Mouse (Mus musculus) limb, embryonic 11.5 days (tissue): ENCODE measurements around the gene Fsd1l. TPM values are rescaled to one million over a fixed set of nuclear protein-coding genes. Genes with fewer than 3 reads are reported as not detected.

Source experiments
- ATAC-seq: fragments of 200-750 bp; cut with Nextera tagmentation; 2 replicates; pipeline ENCODE4 v1.8.0; 2017; ENCODE audit warnings: low read depth; ENCODE audit not compliant: insufficient number of reproducible peaks, low FRiP score, low TSS enrichment
- DNase-seq: peaks from one replicate; pipeline ENCODE4 v3.0.0-alpha.2; 2015; ENCODE audit warnings: low spot score
- H3K27ac ChIP-seq: fragments of 300-500 bp; sonication (generic); replicated peaks from 2 replicates; pipeline ENCODE4 v1.5.1; 2014; ENCODE audit warnings: low read depth, mild to moderate bottlenecking, low read length
- H3K27me3 ChIP-seq: fragments of 300-500 bp; sonication (generic); 2 replicates; pipeline ENCODE4 v1.6.1; 2014; ENCODE audit warnings: mild to moderate bottlenecking, low read length, mixed read lengths; ENCODE audit not compliant: control insufficient read depth, insufficient read depth
- H3K36me3 ChIP-seq: fragments of 300-500 bp; sonication (generic); 2 replicates; pipeline ENCODE4 v1.6.1; 2014; ENCODE audit warnings: mild to moderate bottlenecking, low read length, moderate library complexity, mixed read lengths; ENCODE audit not compliant: control insufficient read depth, insufficient read depth
- H3K4me1 ChIP-seq: fragments of 300-500 bp; sonication (generic); 2 replicates; pipeline ENCODE4 v1.6.1; 2014; ENCODE audit warnings: low read length, mixed read lengths; ENCODE audit not compliant: control insufficient read depth, insufficient read depth
- H3K4me2 ChIP-seq: fragments of 300-500 bp; sonication (generic); 2 replicates; pipeline ENCODE4 v1.6.1; 2014; ENCODE audit warnings: low read depth, mild to moderate bottlenecking, moderate library complexity; ENCODE audit not compliant: severe bottlenecking
- H3K4me3 ChIP-seq: fragments of 300-500 bp; sonication (generic); 2 replicates; pipeline ENCODE4 v1.5.1; 2014; ENCODE audit warnings: low read depth, low read length
- H3K9ac ChIP-seq: fragments of 300-500 bp; sonication (generic); 2 replicates; pipeline ENCODE4 v1.6.1; 2014; ENCODE audit warnings: mild to moderate bottlenecking, low read length
- H3K9me3 ChIP-seq: fragments of 300-500 bp; sonication (generic); 2 replicates; pipeline ENCODE4 v1.6.1; 2016; ENCODE audit warnings: low read length; ENCODE audit not compliant: control insufficient read depth
- whole genome bisulfite sequencing: fragments of 180-500 bp; shearing (Covaris S2); extraction: QIAGEN DNeasy Blood & Tissue Kit; methylation state at CpG from one replicate; pipeline ENCODE4 v1.1.7; 2014; 5-methylcytosine and 5-hydroxymethylcytosine counted together
- polyA plus RNA-seq: library from polyadenylated mRNA; unstranded; fragments of >200 nt; fragmentation: Nextera tagmentation; extraction: Ambion mirVana; gene quantifications from 2 replicates; pipeline ENCODE4 v1.2.1, GENCODE M21; 2014

Fsd1l gene
- polyA plus RNA-seq, 1 experiment from 2014 or later, result 7.8 TPM

DNA sequence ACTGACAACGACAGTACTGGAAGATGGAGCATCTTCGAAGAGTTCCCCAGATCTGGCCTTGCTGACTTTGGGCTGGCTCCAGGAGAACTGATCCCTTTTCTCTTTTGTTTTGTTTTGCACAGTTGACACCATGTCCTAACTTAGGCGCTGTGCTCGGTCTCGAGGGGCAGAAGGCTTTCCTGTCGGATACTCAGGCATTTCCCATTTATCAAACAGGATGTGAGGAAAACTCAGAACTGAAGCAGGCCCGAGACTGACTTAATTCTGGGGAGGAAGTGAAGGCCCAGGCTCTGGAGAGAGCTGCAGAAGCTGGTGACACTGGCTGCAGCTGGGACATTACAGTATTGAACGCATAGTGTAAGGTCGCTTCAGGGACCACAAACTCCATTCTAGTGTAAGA, 38.9 kb upstream of the Fsd1l start:
- Histone ChIP-seq H3K4me2 (no peak overlapping the region), H3K4me3 (no peak overlapping the region), H3K36me3 (no peaks in the 10 kb centered on the region), H3K9me3 (no peaks in the 10 kb centered on the region), H3K27me3 (no peaks in the 10 kb centered on the region), H3K4me1 (no peaks in the 10 kb centered on the region), H3K27ac (no peak overlapping the region), H3K9ac (no peak overlapping the region)
- DNase-seq (no peak), ATAC-seq (no peak)
- WGBS, result 73% methylated on average over 9 of the region's 9 CpGs

DNA sequence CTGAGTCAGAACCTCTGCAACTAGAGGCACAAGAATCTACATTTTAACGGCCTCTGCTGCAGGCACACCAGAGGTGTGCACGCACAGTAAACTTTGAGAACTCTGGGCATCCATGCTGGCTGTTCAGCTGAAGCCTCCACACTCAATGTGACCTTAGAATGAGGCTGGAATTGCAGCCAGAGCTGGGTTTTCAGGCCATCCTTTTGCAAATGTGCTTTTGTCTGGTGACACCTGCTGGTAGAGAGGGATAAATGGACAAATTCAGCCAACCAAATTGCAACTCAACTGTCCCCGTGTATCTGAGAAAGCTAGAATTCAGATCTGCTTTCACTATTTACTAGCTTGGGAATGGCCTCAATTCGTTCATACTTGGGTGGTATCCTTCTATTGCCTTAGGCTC, 37.1 kb upstream of the Fsd1l start:
- no peak overlapping the region for H3K4me3 ChIP-seq
- H3K27ac ChIP-seq, result no peak overlapping the region
- no peaks in the 10 kb centered on the region for H3K36me3 ChIP-seq
- H3K27me3 ChIP-seq, result no peaks in the 10 kb centered on the region
- ATAC-seq (no peak), DNase-seq (peak; percentile 46)
- no peak overlapping the region for H3K9ac ChIP-seq
- H3K4me2 ChIP-seq, result no peak overlapping the region
- no peaks in the 10 kb centered on the region for H3K4me1 ChIP-seq
- WGBS, result 27% methylated on average over 4 of the region's 4 CpGs
- no peaks in the 10 kb centered on the region for H3K9me3 ChIP-seq

DNA sequence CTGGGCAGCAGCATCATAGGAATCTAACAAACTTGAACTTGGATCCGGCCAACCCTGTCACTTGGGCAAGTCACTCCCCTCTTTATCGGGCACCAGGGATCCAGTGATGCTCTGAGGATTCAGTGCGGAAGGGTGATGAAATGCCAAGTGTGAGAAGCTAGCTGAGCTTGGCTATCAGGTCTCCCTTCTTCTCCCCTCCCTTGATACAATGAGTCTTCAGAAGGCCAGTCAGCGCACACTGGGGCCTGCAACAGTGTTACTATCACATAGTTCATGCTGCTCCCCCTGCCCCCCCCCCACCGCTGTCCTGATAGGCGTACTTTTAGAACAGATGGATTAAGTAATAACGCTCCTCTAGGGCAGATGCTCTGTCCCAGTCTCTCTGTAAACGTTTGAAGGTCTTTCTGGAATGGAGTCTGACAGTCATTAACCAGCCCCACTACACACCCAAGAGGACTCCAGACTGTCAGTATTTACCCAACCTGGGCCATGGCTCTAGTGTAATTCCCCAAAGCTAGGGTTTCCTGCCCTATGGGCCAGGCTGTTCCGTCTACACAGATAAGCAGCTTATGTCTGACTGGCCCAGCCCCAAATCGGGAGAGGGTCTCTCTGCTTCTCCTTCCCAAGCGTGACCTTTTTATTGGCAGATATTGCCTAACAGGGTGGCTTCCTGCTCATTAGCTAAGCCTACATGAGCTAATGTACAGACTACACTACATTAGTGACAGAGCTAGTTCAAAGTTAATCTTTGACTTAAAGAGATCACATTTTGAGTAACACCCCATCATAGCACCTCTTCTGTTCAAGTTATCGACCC, 35.8 kb upstream of the Fsd1l start:
- no peak for DNase-seq
- Histone ChIP-seq H3K4me1 (no peaks in the 10 kb centered on the region), H3K36me3 (no peaks in the 10 kb centered on the region), H3K27me3 (no peaks in the 10 kb centered on the region), H3K4me3 (no peak overlapping the region), H3K9ac (no peak overlapping the region), H3K27ac (no peak overlapping the region), H3K9me3 (no peaks in the 10 kb centered on the region), H3K4me2 (no peak overlapping the region)
- ATAC-seq, result no peak
- 79% methylated on average over 12 of the region's 12 CpGs for WGBS

DNA sequence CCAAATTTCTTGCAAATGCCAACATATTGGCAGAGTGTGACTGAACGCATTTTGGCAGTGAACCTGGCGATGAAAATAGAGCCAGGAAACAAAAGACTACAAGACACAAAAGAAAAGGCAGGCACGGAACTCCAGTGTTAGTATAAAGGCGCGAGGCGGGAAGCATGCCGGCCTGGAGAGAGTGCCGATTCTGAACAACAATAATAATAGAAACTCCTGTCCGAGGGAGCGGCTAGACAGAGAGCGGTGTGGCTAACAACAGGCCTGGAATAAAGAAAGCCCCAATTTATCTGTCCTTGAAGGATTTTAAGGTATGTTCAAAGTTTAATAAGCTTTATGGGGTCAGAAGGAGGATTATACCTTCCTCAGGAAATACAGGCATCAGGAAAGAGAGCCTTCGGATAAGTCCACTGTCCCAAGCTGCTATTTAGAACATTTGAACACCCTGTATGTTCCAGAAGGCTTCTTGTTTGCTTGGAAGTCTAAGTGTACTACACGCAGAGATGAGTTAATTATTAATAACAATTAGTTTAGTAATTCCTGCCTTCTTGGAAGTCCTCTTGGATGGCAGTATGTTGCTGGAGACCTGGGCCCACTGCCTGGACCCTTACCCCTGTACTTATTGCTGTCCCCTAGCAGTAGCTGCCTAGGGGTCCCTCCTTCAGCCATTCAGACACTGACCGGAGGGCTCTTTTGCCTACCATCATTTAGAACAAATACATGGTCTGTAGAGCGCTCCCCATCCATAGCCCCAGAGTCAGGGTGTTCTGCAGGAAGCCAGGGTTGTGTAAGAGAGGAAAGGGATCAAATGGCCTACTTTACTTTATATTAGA, 35.0 kb upstream of the Fsd1l start:
- Histone ChIP-seq H3K4me2 (no peak overlapping the region), H3K4me3 (no peak overlapping the region), H3K9me3 (no peaks in the 10 kb centered on the region), H3K27me3 (no peaks in the 10 kb centered on the region), H3K36me3 (no peaks in the 10 kb centered on the region), H3K4me1 (no peaks in the 10 kb centered on the region), H3K9ac (no peak overlapping the region), H3K27ac (no peak overlapping the region)
- DNase-seq (no peak), ATAC-seq (no peak)
- 91% methylated on average over 15 of the region's 15 CpGs for WGBS

DNA sequence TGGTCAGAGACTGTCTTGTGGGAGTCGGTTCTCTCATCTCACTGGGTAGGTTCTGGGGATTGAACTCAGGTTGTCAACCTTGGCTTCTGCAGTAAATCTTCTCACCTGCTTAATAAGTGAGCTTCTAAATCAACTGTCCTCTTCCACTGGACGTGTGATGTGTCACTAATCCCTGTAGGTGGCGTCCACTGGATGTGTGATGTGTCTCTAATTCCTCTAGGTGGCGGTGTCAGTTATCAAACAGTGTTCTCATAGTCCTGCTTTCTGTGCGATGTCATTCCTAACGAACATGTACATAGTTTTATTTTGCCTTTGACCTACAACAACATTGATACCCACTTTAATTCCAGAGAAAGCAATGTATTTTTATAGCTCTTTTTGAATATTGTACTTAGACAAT, 30.8 kb upstream of the Fsd1l start:
- H3K27me3 ChIP-seq, result no peaks in the 10 kb centered on the region
- no peak overlapping the region for H3K27ac ChIP-seq
- H3K4me2 ChIP-seq, result no peak overlapping the region
- no peaks in the 10 kb centered on the region for H3K9me3 ChIP-seq
- 46% methylated on average over 6 of the region's 6 CpGs for WGBS
- DNase-seq (no peak), ATAC-seq (no peak)
- H3K4me1 ChIP-seq, result no peaks in the 10 kb centered on the region
- no peak overlapping the region for H3K4me3 ChIP-seq
- no peak overlapping the region for H3K9ac ChIP-seq
- H3K36me3 ChIP-seq, result no peaks in the 10 kb centered on the region

DNA sequence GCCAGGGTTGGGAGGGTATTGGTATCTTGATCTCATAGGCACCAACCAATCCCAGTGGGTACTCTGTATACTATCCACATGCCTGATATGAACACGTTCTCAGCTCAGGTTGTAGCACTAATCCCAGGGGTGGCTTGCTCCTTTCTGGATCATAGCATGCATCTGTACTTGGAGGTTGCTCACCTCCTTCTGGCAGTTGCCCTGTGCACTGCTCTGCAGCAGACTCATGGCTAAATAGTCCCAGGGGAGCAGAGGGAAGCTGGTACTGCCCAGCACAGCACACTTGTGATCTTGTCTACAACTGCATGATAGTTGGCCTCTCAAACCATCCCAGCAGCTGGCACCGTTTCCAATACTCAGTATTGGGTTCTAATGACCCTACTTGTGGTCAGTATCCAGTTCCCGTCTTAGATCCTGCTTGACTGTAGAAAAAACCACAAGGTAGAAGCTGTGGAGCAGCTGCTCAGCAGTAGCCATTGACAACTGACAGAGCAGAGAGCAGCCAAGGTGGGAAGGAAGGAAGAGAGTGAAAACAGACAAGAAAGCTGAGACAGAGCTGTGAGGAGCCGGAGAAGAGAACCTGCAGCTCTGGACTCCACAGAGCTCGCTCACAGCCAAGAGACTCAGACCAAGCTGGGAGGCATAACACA, 16.6 kb upstream of the Fsd1l start:
- no peak overlapping the region for H3K9ac ChIP-seq
- H3K4me1 ChIP-seq, result no peaks in the 10 kb centered on the region
- H3K36me3 ChIP-seq, result no peaks in the 10 kb centered on the region
- H3K9me3 ChIP-seq, result no peaks in the 10 kb centered on the region
- DNase-seq (no peak), ATAC-seq (no peak)
- H3K27me3 ChIP-seq, result no peaks in the 10 kb centered on the region
- H3K27ac ChIP-seq, result no peak overlapping the region
- H3K4me3 ChIP-seq, result no peak overlapping the region
- 86% methylated on average over 5 of the region's 5 CpGs for WGBS
- no peak overlapping the region for H3K4me2 ChIP-seq

DNA sequence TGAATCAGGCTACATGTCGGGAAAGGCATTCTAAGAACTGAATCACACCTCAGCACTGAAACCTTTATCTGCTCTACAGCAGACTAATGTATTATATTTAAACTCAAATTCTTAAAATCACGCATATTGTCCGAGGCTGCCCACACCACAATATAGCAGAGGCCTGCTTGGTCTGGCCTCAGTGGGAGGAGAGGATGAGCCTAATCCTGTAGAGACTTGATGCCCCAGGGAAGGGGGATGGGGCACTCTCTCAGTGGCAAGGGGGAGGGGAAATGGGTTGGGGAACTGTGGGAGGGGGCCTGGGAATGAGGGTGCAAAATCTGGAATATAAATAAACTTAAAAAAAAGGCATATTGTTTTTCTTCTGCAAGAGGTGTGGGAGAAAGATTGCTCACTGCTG, 13.3 kb upstream of the Fsd1l start:
- Histone ChIP-seq H3K27ac (no peak overlapping the region), H3K9ac (no peak overlapping the region), H3K9me3 (no peaks in the 10 kb centered on the region), H3K36me3 (no peaks in the 10 kb centered on the region), H3K4me2 (no peak overlapping the region), H3K4me3 (no peak overlapping the region), H3K27me3 (no peaks in the 10 kb centered on the region), H3K4me1 (no peaks in the 10 kb centered on the region)
- DNase-seq (no peak), ATAC-seq (no peak)
- 42% methylated on average over 3 of the region's 3 CpGs for WGBS

DNA sequence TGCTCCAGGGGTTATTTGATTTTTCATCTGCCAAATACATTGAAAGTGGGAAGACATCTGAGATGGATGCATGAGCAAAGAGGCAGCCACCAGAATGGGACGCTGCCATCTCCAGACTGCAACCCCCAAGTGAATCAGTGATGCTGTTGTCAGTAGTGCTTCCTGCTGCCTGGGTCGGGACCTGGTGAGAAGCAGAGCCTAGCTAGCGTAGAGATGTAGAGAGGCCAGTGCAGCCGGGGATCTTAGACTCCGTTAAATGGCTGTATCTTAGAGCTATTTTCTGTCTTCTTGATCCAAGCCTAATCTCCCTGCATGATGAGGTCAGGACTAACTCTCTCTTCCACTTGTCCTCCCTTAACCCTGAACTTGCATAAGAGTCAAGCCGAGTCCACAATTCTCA, 11.2 kb upstream of the Fsd1l start:
- H3K36me3 ChIP-seq, result no peaks in the 10 kb centered on the region
- ATAC-seq (no peak), DNase-seq (no peak)
- no peaks in the 10 kb centered on the region for H3K4me1 ChIP-seq
- no peak overlapping the region for H3K4me2 ChIP-seq
- H3K9ac ChIP-seq, result no peak overlapping the region
- 89% methylated on average over 6 of the region's 6 CpGs for WGBS
- no peak overlapping the region for H3K4me3 ChIP-seq
- no peaks in the 10 kb centered on the region for H3K27me3 ChIP-seq
- H3K9me3 ChIP-seq, result no peaks in the 10 kb centered on the region
- no peak overlapping the region for H3K27ac ChIP-seq
